Mouse (Mus musculus) olfactory bulb, adult 2 months (tissue): ENCODE measurements around the gene Tex50. TPM values are rescaled to one million over a fixed set of nuclear protein-coding genes. Genes with fewer than 3 reads are reported as not detected.
A peak's percentile ranks its signal among the peaks of the same experiment; 100 is the strongest.

ENCODE experiments used
- H3K27ac ChIP-seq: fragments of 200-500 bp; 2 replicates; pipeline ENCODE4 v1.5.1; 2012; ENCODE audit warnings: low read depth, low read length; ENCODE audit not compliant: insufficient read depth
- H3K4me1 ChIP-seq: fragments of 200-500 bp; 2 replicates; pipeline ENCODE4 v1.6.1; 2012; ENCODE audit warnings: low read length; ENCODE audit not compliant: control insufficient read depth, insufficient read depth
- H3K4me3 ChIP-seq: fragments of 200-500 bp; 2 replicates; pipeline ENCODE4 v1.5.1; 2012; ENCODE audit warnings: mild to moderate bottlenecking, low read depth, low read length, moderate library complexity; ENCODE audit not compliant: insufficient read depth
- CTCF ChIP-seq: fragments of 200-500 bp; IDR thresholded peaks from 2 replicates; pipeline ENCODE4 v1.5.1; 2012; ENCODE audit warnings: low read depth, mild to moderate bottlenecking, low read length, moderate library complexity; ENCODE audit not compliant: insufficient read depth
- POLR2A ChIP-seq: fragments of 200-500 bp; IDR thresholded peaks from 2 replicates; pipeline ENCODE4 v1.6.1; 2012; ENCODE audit warnings: mild to moderate bottlenecking, low read depth, low read length, moderate library complexity; ENCODE audit not compliant: insufficient read depth
- WGBS: fragments of 180-500 bp; shearing (Covaris S2); methylation state at CpG from one replicate; pipeline ENCODE4 v1.1.7; 2018; 5-methylcytosine and 5-hydroxymethylcytosine counted together
- polyA plus RNA-seq: library from polyadenylated mRNA; stranded (reverse); fragments of >200 nt; gene quantifications from 2 replicates; pipeline ENCODE4 v1.2.4, GENCODE M21; 2012; ENCODE audit warnings: low replicate concordance; ENCODE audit not compliant: missing spikeins, insufficient read depth, insufficient read length

Tex50 gene
- polyA plus RNA-seq, 1 experiment: not detected

DNA sequence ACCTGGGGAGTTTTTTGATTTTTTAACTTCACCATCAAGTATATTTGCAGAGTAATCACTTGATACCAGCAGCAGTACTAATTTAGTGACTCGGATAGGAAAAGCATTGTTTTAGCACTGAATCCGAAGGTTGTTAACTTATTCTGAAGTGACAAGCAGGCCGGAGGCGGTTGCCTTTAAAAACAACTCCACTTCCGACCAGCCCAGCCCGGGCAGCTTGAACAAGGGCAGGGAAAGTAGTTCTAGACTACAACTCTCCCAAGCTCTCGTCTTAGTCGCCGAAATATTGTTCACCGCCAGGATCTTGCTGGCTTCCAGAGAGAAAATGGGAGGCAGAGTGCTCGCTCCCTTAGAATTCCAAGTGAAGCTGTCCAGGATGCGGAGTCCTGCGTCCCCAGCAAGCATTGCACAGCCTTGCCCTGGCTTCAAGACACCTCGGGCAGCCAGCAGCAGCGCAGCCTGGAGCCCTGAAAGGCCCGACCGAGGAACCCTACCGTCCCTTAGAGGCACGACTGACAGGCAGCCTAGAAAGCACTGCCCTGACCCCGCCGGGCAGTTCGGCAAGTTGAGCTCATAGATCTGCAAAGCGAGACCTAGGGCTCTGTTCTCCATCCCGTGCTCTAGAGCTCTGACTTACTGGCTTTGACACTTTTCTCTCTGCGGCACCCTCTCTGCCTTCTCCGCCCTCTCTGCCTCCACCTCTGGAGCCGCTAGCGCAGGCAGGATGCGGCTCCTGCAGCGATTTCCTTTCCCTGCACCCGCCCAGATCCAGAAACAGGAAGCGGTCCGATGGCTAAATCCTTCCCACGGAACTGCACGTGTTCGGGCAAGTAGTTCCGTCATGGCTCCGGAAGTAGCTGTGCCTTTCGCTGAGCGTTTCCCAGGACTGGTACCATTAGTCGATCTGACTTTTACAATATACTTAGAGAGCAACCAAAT is 28.1 kb downstream of the Tex50 start, which contains the start of gene Klhl20:
TSS of gene Klhl20 (minus strand) at position 786 of the 939 bp plus-strand sequence.
- H3K4me1 ChIP-seq: peaks cover 9% of the 10 kb centered on the region
- H3K4me3 ChIP-seq: peak within 1 kb of the TSS; percentile 65
- WGBS: under 1% methylated on average over 41 of the region's 41 CpGs
- H3K27ac ChIP-seq: peak within 1 kb of the TSS; percentile 44
- TF ChIP-seq POLR2A (peak; percentile 80), CTCF (no peak)

DNA sequence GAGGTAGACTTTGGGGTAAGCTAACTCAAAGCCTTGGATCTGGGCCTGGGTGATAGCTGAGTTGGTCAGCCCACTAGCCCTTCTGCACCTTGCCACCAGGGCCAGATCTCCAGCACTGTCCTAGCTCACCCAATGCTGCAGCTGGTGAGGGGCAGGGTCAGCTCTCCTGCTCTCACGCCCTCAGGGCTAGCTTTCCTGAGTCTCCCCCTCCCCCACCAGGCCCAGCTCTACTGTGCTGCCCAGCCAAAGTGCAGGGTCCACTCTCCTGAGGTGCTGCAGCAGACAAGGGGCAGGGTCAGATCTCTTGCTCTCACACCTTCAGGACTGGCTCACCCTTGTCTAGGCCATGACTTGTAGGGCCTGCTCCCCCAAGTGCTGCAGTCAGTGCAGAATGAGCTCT is 32.7 kb downstream of the Tex50 start:
- H3K4me1 ChIP-seq: peaks cover 9% of the 10 kb centered on the region
- WGBS: 79% methylated on average over 1 of the region's 1 CpGs
- no peak overlapping the region for H3K4me3 ChIP-seq
- TF ChIP-seq POLR2A (no peak), CTCF (no peak)
- H3K27ac ChIP-seq: no peak overlapping the region

DNA sequence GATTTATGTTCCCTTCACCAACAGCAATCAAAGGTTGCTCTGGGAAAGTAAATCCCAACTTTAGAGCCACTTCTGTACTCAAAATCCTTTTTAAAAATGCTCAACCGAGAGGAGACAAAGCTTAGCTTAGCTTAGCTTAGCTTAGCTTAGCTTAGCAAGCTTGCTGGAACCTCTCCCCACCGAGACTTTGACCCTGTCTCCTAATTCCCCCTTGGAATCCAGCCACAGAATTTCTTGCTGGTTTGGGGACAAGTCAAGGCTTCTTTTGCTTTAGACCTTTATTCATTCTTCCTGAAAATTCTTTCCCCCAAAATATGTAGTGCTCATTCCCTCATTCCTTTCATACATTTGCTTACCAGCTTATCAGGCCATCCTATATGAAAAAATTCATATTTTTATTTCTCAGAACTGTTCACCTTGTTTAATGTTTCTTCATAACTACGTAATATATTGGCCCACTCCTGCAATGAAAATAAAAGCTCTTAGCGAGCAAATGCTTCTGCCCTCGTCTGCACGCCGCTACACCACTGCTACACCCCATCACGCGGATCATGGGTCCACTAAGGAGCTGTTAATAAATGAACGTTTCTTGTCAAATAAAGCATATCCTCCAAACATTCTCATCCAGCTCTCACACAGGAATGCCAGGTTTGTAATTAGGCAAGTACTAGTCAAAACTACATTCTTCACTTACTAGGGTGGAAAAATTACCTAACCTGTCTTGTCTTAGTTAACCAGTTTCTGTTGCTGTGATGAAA is 36.3 kb downstream of the Tex50 start:
- TF ChIP-seq CTCF (no peak), POLR2A (no peak)
- Histone ChIP-seq H3K27ac (no peak overlapping the region), H3K4me1 (peaks cover 7% of the 10 kb centered on the region), H3K4me3 (no peak overlapping the region)
- 85% methylated on average over 10 of the region's 10 CpGs for WGBS

DNA sequence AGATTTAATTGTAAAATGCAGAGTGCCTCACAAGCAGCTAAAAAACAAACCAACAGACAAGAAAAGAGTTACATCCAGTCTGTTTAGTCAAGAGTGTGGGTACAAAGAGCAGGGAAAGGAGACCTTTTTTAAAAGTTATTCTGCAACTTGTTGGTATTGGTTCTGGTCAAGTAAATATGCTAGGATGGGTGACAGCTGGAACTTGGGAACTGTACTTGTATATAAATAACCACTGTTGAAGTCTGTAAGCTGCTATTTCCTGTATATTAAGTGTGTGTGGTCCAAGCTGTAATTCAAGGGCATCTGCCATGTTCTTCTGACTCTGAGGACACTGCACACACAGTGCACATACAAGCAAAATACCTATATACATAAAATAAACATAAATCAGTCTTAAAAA is 44.5 kb downstream of the Tex50 start:
- H3K27ac ChIP-seq: no peak overlapping the region
- H3K4me1 ChIP-seq: peaks cover under 1% of the 10 kb centered on the region; the same call in 1 of the 2 replicates
- no peak for TF ChIP-seq POLR2A
- no peak overlapping the region for H3K4me3 ChIP-seq

DNA sequence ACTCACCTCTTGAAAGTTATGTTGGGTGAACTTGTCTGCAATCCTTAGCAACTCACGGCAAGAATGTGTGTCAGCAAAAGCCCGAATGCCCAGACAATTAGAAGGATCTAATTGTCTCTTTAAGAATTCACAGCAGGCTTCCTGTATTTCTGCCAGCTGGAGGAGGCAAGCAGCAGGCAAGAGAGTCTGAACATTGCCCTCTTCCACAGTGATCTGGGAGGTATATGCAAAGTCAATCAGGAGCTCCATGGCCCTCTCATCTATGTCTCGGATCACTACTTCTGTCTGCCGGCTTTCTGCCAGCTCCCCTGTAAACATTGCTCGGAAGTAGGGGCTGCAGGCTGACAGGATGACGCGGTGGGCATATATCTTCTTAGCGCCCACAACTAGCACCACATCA is 49.9 kb downstream of the Tex50 start:
- TF ChIP-seq POLR2A (no peak), CTCF (no peak)
- Histone ChIP-seq H3K27ac (no peak overlapping the region), H3K4me3 (no peak overlapping the region), H3K4me1 (peaks cover 4% of the 10 kb centered on the region)
- 67% methylated on average over 8 of the region's 8 CpGs for WGBS

Other genes with a start within 250 kb of the Tex50 start
- gene Serpinc1, start 180.7 kb downstream of the Tex50 start, polyA plus RNA-seq: not detected in 2 replicates
- not detected in 2 replicates for gene Zbtb37, start 124.5 kb downstream of the Tex50 start, polyA plus RNA-seq
- not detected in 2 replicates for gene Dars2, start 88.7 kb downstream of the Tex50 start, polyA plus RNA-seq
- not detected in 2 replicates for gene Cenpl, start 88.6 kb downstream of the Tex50 start, polyA plus RNA-seq
- not detected in 2 replicates for gene Klhl20, start 27.8 kb downstream of the Tex50 start, polyA plus RNA-seq
- gene Ankrd45, start 16.6 kb downstream of the Tex50 start, polyA plus RNA-seq: not detected in 2 replicates
- gene Prdx6, start 91.9 kb upstream of the Tex50 start, polyA plus RNA-seq: 347 TPM in 1 of 2 replicates, not detected in the other
- gene Tnfsf4, start 236.1 kb upstream of the Tex50 start, polyA plus RNA-seq: not detected in 2 replicates